Mouse (Mus musculus) common myeloid progenitor, adult 5-6 weeks (primary cell): ENCODE results near the gene Ly6g6f. TPM values are rescaled to one million over a fixed set of nuclear protein-coding genes. Genes with fewer than 3 reads are reported as not detected.

Experiments used
- ATAC-seq: replicated peaks from 2 replicates; pipeline ENCODE4 v1.8.0; 2016; ENCODE audit warnings: low read depth, mild to moderate bottlenecking, moderate TSS enrichment, inconsistent platforms; ENCODE audit not compliant: poor library complexity, severe bottlenecking
- total RNA-seq: library from RNA; stranded (forward); fragments of 200-1000, 187-1606 nt; gene quantifications from 2 replicates; pipeline ENCODE4 v1.2.3, GENCODE M21; 2017

The Ly6g6f gene
- total RNA-seq, 1 experiment from 2014 or later, result not detected

GRCm38 (mm10) chr17:35082841-35083576 lies 2.4 kb downstream of the Ly6g6f start:
- no peak for ATAC-seq

DNA sequence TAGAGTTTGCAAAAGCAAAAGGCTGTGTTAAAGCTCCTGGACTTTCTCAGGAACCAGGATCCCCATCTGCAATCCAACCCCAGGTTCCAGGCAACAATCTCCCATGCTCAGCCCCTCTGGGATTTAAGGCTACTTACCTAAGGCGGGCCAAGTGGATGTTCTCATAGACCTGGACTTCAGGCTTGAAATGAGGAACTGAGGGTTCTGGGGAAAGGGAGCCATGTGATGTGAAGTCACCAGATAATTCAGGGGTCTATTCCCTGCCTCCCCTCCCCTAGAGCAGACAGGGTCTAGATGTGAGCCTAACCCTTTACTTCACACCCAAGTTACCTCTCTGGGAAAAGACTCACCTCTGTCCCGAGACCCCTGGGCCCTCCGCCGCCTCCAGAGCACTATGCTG lies 4.7 kb downstream of the Ly6g6f start:
- no peak for ATAC-seq

GRCm38 (mm10) chr17:35080248-35080647 lies 5.2 kb downstream of the Ly6g6f start:
- ATAC-seq, result peak; percentile 9; the same call in 1 of the 2 replicates

DNA sequence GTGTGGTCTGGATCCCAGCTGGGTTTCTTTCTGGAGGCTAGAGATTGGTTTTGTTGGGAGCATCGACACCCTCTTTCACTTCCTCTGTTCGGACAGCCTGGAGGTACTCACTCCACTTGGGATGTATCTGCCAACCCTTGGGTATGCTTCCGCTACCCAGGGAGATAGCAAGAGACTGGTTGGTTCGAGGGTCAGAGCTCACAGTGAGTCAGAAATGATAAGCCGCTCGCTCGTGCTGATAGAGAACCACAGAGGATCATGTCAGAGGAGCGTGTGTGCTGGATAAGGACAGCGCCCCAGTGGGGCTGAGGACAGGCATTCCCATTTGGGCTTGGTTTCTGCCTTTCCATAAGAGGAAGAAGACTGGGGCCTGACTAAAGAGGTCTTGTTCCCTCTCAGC lies 5.6 kb downstream of the Ly6g6f start:
- ATAC-seq, result peak; percentile 80

DNA sequence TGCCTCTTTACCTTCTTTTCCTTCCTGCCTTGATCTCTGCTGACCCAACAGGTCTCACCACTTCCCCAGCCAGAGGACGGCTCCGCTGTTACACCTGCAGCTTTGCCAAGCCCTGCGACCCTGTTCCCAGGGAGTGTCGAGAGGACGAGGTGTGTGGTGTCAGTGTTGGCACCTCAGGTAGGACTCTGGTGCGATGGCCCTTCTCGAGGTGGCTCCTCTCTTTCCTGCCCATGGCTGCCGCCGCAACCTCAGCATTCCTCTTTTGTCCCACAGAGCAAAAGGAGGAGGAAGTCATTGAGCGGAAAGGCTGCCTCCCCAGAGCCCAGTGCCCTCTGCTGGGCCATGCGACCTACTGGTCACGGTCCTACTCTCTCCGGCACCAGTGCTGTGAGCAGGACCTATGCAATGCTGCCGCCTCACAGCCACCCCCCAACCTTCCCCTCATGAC lies 7.6 kb downstream of the Ly6g6f start, which contains the start of gene Ly6g6d:
TSS of gene Ly6g6d (minus strand) at position 280 of the 448 bp plus-strand sequence.
- peak; percentile 16; the same call in 1 of the 2 replicates for ATAC-seq

GRCm38 (mm10) chr17:35077285-35077684 lies 8.1 kb downstream of the Ly6g6f start:
- ATAC-seq, result no peak

- no peak for ATAC-seq
These were observed 8.8 kb downstream of the Ly6g6f start, which contains the start of gene Ly6g6e for GRCm38 (mm10) chr17:35076507-35077176. Gene Ly6g6e, plus strand, starts transcription at chr17:35076902.

- peak; percentile 65 for ATAC-seq
These were observed 11.3 kb downstream of the Ly6g6f start for GRCm38 (mm10) chr17:35074097-35074496.

DNA sequence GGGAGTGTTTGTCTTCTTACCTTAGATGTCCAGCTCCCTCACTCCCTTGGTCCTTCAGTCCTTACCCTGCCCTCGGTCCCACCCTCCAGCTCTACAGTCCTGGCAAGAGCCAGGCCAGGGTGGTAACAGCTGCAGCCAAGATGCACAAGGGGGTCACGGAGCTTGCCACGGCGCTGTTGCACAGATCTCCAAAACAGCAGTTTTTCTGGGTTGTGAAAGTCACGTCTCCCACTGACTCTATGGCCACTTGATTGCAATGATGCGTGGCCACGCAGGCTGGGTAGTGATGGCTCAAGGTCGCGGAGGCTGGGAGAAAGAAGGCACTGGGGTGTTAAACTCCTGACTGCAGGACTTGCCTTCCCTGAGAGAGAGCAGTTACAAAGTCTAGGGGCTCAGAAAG lies 14.0 kb downstream of the Ly6g6f start:
- no peak for ATAC-seq

GRCm38 (mm10) chr17:35070556-35071229 lies 14.7 kb downstream of the Ly6g6f start:
- ATAC-seq, result no peak

DNA sequence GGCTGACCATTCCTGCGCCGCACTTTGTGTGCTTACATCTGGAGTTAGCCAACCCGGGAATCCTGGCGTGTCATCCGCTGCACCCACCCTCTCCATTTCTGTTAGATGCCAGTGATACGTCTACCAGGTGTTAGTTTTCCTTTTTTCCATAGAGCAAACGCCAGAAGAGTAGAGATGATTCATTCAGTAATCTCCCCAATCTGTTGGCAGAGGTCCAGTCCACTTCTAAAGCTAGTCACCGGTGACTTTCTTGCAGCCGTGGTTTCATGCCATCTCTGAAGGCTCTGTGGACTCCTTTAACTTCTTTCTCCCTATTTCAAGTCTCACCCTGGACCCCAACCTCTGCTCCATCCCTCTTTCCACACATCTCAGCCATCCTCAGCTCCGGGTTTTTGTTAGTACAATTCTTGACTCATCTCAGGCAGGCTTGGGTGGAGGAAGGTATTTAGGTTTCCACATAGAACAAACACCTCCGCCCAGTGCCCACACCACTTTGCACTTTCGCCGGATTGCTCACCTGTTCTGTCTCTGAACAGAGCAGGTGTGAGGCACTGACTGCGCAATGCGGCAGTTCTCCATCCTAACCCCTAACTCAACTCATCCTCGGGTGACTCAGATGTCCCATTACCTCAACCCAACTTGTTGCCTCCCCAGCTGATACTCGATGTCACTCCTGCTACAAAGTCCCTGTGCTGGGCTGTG lies 17.0 kb downstream of the Ly6g6f start:
- no peak for ATAC-seq

DNA sequence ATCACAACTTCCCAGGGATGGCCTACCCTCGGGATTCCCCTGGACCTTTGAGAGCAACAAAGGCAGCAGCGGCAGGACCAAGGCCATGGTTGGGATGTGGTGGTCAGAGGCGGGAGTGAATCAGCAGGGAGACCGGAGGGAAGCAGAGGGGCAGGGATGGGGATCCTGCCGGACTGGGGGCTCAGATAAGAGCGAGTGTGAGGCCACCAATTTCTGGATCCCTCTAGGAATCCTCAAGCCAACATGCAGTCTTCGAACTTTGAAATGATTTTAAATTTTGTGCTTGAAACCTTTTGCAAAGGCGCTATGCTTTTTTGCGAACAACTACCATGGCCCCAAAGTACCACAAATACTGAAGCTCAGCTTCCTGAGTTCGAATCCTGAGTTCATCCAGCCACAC lies 19.3 kb downstream of the Ly6g6f start, which contains the start of gene Mpig6b:
TSS of gene Mpig6b (minus strand) at position 101 of the 400 bp plus-strand sequence.
- ATAC-seq, result no peak

GRCm38 (mm10) chr17:35064951-35065947 lies 20.2 kb downstream of the Ly6g6f start, which contains the start of gene Ly6g6c:
Gene Ly6g6c, plus strand, starts transcription at chr17:35065388.
- ATAC-seq, result peak; percentile 37

GRCm38 (mm10) chr17:35064378-35064877 lies 21.0 kb downstream of the Ly6g6f start:
- ATAC-seq, result no peak

DNA sequence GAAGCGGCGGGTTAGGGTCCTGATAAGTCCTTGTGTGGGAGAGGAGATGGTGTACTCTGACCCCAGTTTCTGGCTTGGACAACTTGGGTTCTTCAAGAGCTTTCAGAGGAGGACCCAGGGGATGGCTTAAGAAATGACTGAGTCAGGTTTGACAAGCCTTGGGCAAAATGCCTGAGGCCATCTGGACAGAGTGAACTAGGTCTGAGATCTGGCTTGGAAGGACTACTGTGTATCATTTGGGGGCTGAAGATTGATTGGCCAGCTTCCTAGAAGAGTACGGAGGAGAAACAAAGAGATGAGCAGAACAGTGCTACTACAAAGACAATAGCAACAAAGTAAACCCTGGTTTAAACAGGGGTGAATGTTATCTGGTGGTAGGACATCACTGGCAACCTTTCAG lies 21.9 kb downstream of the Ly6g6f start:
- ATAC-seq, result no peak

GRCm38 (mm10) chr17:35061299-35061698 lies 24.1 kb downstream of the Ly6g6f start:
- ATAC-seq, result no peak

- no peak for ATAC-seq
These were observed 24.6 kb downstream of the Ly6g6f start for GRCm38 (mm10) chr17:35060737-35061297.

DNA sequence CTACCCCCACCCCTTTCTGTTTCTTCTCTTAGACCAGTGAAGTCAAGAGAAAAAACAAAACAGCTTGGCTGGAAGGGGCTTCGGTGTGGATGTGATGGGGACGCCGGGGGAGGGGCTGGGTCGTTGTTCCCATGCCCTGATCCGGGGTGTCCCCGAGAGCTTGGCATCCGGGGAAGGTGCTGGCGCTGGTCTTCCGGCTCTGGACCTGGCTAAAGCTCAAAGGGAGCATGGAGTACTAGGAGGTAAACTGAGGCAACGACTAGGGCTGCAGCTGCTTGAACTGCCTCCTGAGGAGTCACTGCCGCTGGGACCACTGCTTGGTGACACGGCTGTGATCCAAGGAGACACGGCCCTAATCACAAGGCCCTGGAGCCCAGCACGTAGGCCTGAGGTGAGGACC lies 25.3 kb downstream of the Ly6g6f start:
- no peak for ATAC-seq
